Mouse (Mus musculus): ENCODE data around the gene Mfsd11. TPM values are rescaled to one million over a fixed set of nuclear protein-coding genes. Genes with fewer than 3 reads are reported as not detected.

The Mfsd11 gene
- polyA plus RNA-seq, 1 experiment from 2014 or later: 35.7 TPM

DNA sequence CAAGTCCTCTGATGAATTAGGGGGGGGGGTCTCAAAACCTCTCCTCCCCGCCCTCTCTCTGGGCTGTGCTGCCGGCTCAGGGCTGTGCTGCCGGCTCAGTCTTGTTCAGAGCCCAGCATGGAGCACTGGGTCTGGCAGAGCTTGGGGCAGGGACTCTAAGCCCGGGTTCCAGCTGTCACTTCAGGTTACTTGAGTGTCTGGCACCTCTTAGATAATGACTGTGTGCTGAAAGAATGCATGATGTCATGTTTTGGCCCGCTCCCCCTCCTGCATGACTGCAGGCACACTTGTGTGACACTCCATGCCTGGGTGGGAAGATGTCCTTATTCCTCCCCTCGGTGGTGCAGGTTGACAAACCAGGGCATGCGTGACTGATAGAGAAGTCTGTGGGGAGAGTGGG, 69.8 kb downstream of the Mfsd11 start:
- Histone ChIP-seq H3K27ac (replicated peaks; ENCODE audit: low read depth, low read length) (no peak overlapping the region), H3K4me2 (ENCODE audit: low read depth, low read length) (no peak overlapping the region)
- WGBS: 48% methylated on average over 7 of the region's 7 CpGs

More for the DNA sequence above, 69.8 kb downstream of the Mfsd11 start:
- H3K9me3 ChIP-seq (replicated peaks; ENCODE audit: control insufficient read depth, low read length): no peaks in the 10 kb centered on the region
- no peak for ATAC-seq (replicated peaks; ENCODE audit: insufficient number of reproducible peaks, low FRiP score, low TSS enrichment, low read depth)
- no peak overlapping the region for H3K4me3 ChIP-seq (ENCODE audit: low read depth, low read length)
- no peaks in the 10 kb centered on the region for H3K36me3 ChIP-seq (replicated peaks; ENCODE audit: control insufficient read depth, insufficient read depth, low read depth, low read length)
- H3K27me3 ChIP-seq (ENCODE audit: control insufficient read depth, insufficient read depth, low read length): peaks cover 34% of the 10 kb centered on the region
- no peak for DNase-seq (ENCODE audit: low spot score)
- H3K4me1 ChIP-seq (ENCODE audit: control insufficient read depth, insufficient read depth, low read length): no peaks in the 10 kb centered on the region
- no peak overlapping the region for H3K9ac ChIP-seq (replicated peaks; ENCODE audit: low read length)

Other genes starting within 250 kb of the Mfsd11 start
- gene Rhbdf2, start 225.4 kb upstream of the Mfsd11 start, polyA plus RNA-seq (2014; fragmentation: Nextera tagmentation; extraction: Ambion mirVana): 2.8 and 3.1 TPM in 2 replicates
- gene Prcd, start 198.9 kb upstream of the Mfsd11 start, polyA plus RNA-seq (2014; fragmentation: Nextera tagmentation; extraction: Ambion mirVana): 0.43 and 0.77 TPM in 2 replicates
- gene Cygb, start 198.1 kb upstream of the Mfsd11 start, polyA plus RNA-seq (2014; fragmentation: Nextera tagmentation; extraction: Ambion mirVana): 3.5 and 3.8 TPM in 2 replicates
- gene St6galnac1, start 76.9 kb upstream of the Mfsd11 start, polyA plus RNA-seq (2014; fragmentation: Nextera tagmentation; extraction: Ambion mirVana): not detected in 2 replicates
- gene Mxra7, start 24.4 kb upstream of the Mfsd11 start, polyA plus RNA-seq (2014; fragmentation: Nextera tagmentation; extraction: Ambion mirVana): 18.1 and 21.9 TPM in 2 replicates
- gene Mettl23, start 9.2 kb upstream of the Mfsd11 start, polyA plus RNA-seq (2014; fragmentation: Nextera tagmentation; extraction: Ambion mirVana): 67.0 and 67.8 TPM in 2 replicates
- gene Jmjd6, start 9.0 kb upstream of the Mfsd11 start, polyA plus RNA-seq (2014; fragmentation: Nextera tagmentation; extraction: Ambion mirVana): 74.2 and 75.1 TPM in 2 replicates
- gene Srsf2, start 654 bp downstream of the Mfsd11 start, polyA plus RNA-seq (2014; fragmentation: Nextera tagmentation; extraction: Ambion mirVana): 1,064 and 1,163 TPM in 2 replicates
- gene Mgat5b, start 66.4 kb downstream of the Mfsd11 start, polyA plus RNA-seq (2014; fragmentation: Nextera tagmentation; extraction: Ambion mirVana): 1.5 and 2.0 TPM in 2 replicates